Mouse (Mus musculus): ENCODE results near the gene Pla2g12b.

DNA sequence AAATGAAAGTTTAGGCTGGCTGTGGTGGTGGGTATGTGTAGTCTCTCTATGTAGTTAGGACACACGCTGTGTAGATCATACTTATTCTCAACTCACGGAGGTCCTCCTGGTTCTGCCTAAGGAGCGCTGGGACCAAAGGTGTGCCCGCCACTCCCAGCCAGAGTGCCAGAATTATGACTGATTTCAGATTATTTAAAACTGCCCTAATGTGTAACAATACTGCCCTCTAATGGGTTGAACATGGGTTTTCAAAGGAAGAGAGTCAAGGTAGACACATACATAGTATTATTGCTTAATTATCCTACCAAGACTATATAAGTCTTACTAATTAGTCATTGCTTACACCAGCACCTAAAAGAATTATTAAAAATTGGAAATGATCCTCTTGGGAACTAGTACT, 44.7 kb upstream of the Pla2g12b start:
- TF ChIP-seq POLR2A (IDR thresholded peaks at IDR 0.05; ENCODE audit: low read depth, low read length), result no peak
- TF ChIP-seq CTCF (conservative IDR thresholded peaks at IDR 0.05; ENCODE audit: insufficient read depth, insufficient read length, low read depth, low read length), result peak; percentile 29; the same call in 1 of the 2 replicates
